Mouse (Mus musculus) 416B (cell line): Measurements from ENCODE around the gene Zbtb41.

Experiments
- DNase-seq: peaks from one replicate; pipeline ENCODE4 v3.0.0; 2011; ENCODE audit warnings: low read depth

Gene Zbtb41

DNA sequence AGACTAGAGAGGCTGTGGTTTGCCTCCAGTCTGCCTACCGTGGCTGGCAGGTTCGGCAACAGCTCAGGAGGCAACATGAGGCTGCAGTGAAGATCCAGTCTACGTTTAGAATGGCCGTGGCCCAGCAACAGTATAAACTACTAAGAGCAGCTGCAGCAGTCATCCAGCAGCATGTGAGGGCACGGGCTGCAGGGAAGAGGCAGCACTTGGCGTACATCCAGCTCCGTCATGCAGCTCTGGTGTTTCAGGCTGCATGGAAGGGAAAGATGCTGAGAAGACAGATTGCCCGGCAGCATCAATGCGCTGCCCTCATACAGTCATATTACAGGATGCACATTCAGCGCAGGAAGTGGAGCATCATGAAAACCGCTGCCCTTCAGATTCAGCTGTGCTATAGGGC lies 56.8 kb downstream of the Zbtb41 start:
- DNase-seq: no peak

DNA sequence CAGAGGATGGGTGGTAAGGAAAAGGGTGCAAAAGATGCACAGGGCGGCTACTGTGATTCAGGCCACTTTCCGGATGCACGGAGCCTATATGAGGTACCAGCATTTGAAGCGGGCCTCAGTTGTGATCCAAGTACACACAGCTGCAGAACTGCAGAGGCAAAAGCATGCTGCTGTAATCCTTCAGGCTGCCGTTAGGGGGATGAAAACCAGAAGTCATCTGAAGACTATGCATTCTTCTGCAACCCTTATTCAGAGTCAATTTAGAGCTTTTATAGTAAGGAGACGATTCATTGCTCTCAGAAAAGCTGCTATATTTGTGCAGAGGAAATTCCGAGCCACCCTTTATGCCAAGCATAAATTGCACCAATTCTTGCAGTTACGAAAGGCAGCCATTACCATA lies 58.2 kb downstream of the Zbtb41 start:
- DNase-seq: no peak

DNA sequence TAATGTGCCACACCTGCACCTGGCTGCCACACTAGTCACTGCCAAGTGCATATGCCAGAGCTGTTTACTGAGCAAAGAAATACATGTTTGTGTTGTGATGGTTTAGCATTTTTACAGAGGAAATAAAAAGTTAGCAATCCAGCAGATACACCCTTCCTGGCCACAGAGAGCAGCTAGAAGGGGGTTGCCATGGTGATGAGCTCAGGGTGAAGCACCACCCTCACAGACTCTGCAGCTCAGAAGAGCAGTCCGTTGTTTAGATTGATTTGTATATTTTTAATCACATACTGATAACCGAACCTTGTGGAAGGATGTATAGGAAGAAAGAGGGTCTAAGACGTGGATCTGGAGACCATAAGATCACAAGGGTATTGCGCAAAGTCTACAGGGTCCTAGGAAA lies 59.1 kb downstream of the Zbtb41 start:
- DNase-seq: no peak

GRCm38 (mm10) chr1:139494630-139495029 lies 72.5 kb downstream of the Zbtb41 start:
- DNase-seq: no peak

- no peak for DNase-seq
These were observed 73.3 kb downstream of the Zbtb41 start for GRCm38 (mm10) chr1:139495408-139495807.

- no peak for DNase-seq
These were observed 74.1 kb downstream of the Zbtb41 start for GRCm38 (mm10) chr1:139496212-139496611.

- DNase-seq: no peak
These were observed 77.7 kb downstream of the Zbtb41 start for GRCm38 (mm10) chr1:139499751-139500150.

- no peak for DNase-seq
These were observed 79.2 kb downstream of the Zbtb41 start, which contains the start of gene F13b for GRCm38 (mm10) chr1:139501258-139501752. Gene F13b, plus strand, starts transcription at chr1:139501702.
